Mouse (Mus musculus) myocyte (in vitro differentiated cells): ENCODE measurements around the gene Atxn7l3.

Source experiments
- MYOD1 ChIP-seq, 3 experiments: IDR thresholded peaks; one replicate each; pipeline ENCODE4 v1.6.1; 2011; ENCODE audit warnings: control low read depth in 2 of 3, low read depth in 2 of 3, mild to moderate bottlenecking in 2 of 3, moderate library complexity in 1 of 3; ENCODE audit not compliant: insufficient read length in 2 of 3, control insufficient read depth in 1 of 3
- MYOG ChIP-seq, 3 experiments: IDR thresholded peaks; one replicate each; pipeline ENCODE4 v1.6.1; 2011; ENCODE audit warnings: control low read depth in 2 of 3, low read depth in 2 of 3, mild to moderate bottlenecking in 2 of 3; ENCODE audit not compliant: insufficient read length in 2 of 3, control insufficient read depth in 1 of 3, insufficient read depth in 1 of 3
- POLR2A ChIP-seq: IDR thresholded peaks from one replicate; pipeline ENCODE4 v1.6.1; 2011; ENCODE audit warnings: low read depth, mild to moderate bottlenecking, control low read depth, moderate library complexity; ENCODE audit not compliant: insufficient read length
- TCF12 ChIP-seq: IDR thresholded peaks from one replicate; pipeline ENCODE4 v1.6.1; 2011; ENCODE audit warnings: mild to moderate bottlenecking, control low read depth; ENCODE audit not compliant: poor library complexity, insufficient read depth, severe bottlenecking

- no peak for TF ChIP-seq POLR2A
- no peak for TF ChIP-seq MYOG (IDR thresholded peaks at IDR 0.05; ENCODE audit: control insufficient read depth in 1 of 3, insufficient read depth in 1 of 3, insufficient read length in 2 of 3, low read depth in 2 of 3)
- TF ChIP-seq MYOD1 (IDR thresholded peaks at IDR 0.05; ENCODE audit: control insufficient read depth in 1 of 3, insufficient read length in 2 of 3, low read depth in 2 of 3): no peak
- TF ChIP-seq TCF12: no peak
Observed at GRCm38 (mm10) chr11:102304141-102304540, 7.7 kb upstream of the Atxn7l3 start.
